Mouse (Mus musculus): Measurements from ENCODE around the gene Lsamp. TPM values are rescaled to one million over a fixed set of nuclear protein-coding genes. Genes with fewer than 3 reads are reported as not detected.

The Lsamp gene
- polyA plus RNA-seq, 1 experiment from 2014 or later, result 1.3 TPM

- Histone ChIP-seq H3K4me1 (replicated peaks; ENCODE audit: control insufficient read depth, insufficient read depth, low read length) (no peaks in the 10 kb centered on the region), H3K4me3 (ENCODE audit: low read depth, low read length) (no peak overlapping the region), H3K4me2 (no peak overlapping the region), H3K9ac (ENCODE audit: low read depth, low read length) (no peak overlapping the region), H3K36me3 (ENCODE audit: control insufficient read depth, insufficient read depth, low read length) (no peaks in the 10 kb centered on the region), H3K27me3 (replicated peaks; ENCODE audit: control insufficient read depth, insufficient read depth, low read length) (no peaks in the 10 kb centered on the region), H3K27ac (ENCODE audit: low read depth, low read length) (no peak overlapping the region), H3K9me3 (ENCODE audit: control insufficient read depth, low read length) (no peaks in the 10 kb centered on the region)
- DNase-seq (ENCODE audit: low spot score), result no peak
- ATAC-seq (replicated peaks; ENCODE audit: low FRiP score), result no peak
These were observed 847.4 kb downstream of the Lsamp start for GRCm38 (mm10) chr16:40831536-40831935.

- no peak overlapping the region for H3K27ac ChIP-seq (ENCODE audit: low read depth, low read length)
- no peak for ATAC-seq (replicated peaks; ENCODE audit: low FRiP score)
These were observed 857.6 kb downstream of the Lsamp start for GRCm38 (mm10) chr16:40841765-40842164.

DNA sequence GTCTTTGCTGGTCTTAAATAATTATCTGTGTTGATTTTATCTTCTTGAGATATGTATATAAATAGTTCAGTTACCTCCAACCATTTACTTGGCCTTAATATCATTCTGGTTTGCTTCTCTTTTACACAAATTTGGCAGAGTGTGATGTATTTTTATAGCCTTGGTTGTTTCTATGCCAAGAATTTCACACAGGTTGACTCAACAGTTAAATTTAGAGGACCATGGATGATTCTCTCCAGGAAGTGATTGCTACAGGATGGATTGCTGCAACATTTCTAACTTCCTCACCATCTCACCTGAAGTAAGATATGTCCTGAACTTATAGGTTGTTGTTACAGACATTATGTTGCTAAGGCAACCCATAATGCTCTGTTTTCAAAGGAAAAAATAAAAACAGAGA is 882.6 kb downstream of the Lsamp start:
- Histone ChIP-seq H3K36me3 (ENCODE audit: control insufficient read depth, insufficient read depth, low read length) (no peaks in the 10 kb centered on the region), H3K4me2 (no peak overlapping the region), H3K27ac (ENCODE audit: low read depth, low read length) (no peak overlapping the region), H3K4me3 (ENCODE audit: low read depth, low read length) (no peak overlapping the region), H3K9ac (ENCODE audit: low read depth, low read length) (no peak overlapping the region), H3K9me3 (ENCODE audit: control insufficient read depth, low read length) (no peaks in the 10 kb centered on the region), H3K4me1 (replicated peaks; ENCODE audit: control insufficient read depth, insufficient read depth, low read length) (no peaks in the 10 kb centered on the region), H3K27me3 (replicated peaks; ENCODE audit: control insufficient read depth, insufficient read depth, low read length) (no peaks in the 10 kb centered on the region)
- ATAC-seq (replicated peaks; ENCODE audit: low FRiP score) (no peak), DNase-seq (ENCODE audit: low spot score) (no peak)

More at GRCm38 (mm10) chr16:40841765-40842164, 857.6 kb downstream of the Lsamp start:
- WGBS, result 66% methylated on average over 1 of the region's 1 CpGs
- no peak for DNase-seq (ENCODE audit: low spot score)
- no peak overlapping the region for H3K9ac ChIP-seq (ENCODE audit: low read depth, low read length)
- no peaks in the 10 kb centered on the region for H3K36me3 ChIP-seq (ENCODE audit: control insufficient read depth, insufficient read depth, low read length)
- no peak overlapping the region for H3K4me2 ChIP-seq
- no peaks in the 10 kb centered on the region for H3K27me3 ChIP-seq (replicated peaks; ENCODE audit: control insufficient read depth, insufficient read depth, low read length)
- no peak overlapping the region for H3K4me3 ChIP-seq (ENCODE audit: low read depth, low read length)
- H3K4me1 ChIP-seq (replicated peaks; ENCODE audit: control insufficient read depth, insufficient read depth, low read length), result no peaks in the 10 kb centered on the region
- H3K9me3 ChIP-seq (ENCODE audit: control insufficient read depth, low read length), result no peaks in the 10 kb centered on the region

DNA sequence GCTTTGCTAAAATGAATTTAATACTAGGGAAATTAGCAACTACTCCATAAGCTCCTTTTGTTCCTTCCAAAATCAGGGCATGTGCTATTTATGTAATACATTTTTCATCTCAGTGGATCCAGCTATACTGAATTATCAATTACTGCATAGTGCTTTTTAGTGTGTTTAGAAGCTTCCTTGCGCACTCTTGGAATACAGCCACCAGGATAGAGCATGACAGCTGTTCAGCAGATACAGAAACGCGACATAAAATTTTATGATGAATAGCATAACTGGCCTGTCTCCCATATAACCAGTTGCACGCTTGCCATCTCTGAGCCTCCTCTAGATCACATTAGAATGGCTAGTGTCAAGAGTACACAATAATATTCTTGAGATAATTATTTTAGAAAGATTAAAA is 894.1 kb downstream of the Lsamp start:
- ATAC-seq (replicated peaks; ENCODE audit: low FRiP score) (no peak), DNase-seq (ENCODE audit: low spot score) (no peak)
- Histone ChIP-seq H3K27ac (ENCODE audit: low read depth, low read length) (no peak overlapping the region), H3K36me3 (ENCODE audit: control insufficient read depth, insufficient read depth, low read length) (no peaks in the 10 kb centered on the region), H3K4me3 (ENCODE audit: low read depth, low read length) (no peak overlapping the region), H3K27me3 (replicated peaks; ENCODE audit: control insufficient read depth, insufficient read depth, low read length) (no peaks in the 10 kb centered on the region), H3K9ac (ENCODE audit: low read depth, low read length) (no peak overlapping the region), H3K4me2 (no peak overlapping the region), H3K9me3 (ENCODE audit: control insufficient read depth, low read length) (no peaks in the 10 kb centered on the region), H3K4me1 (replicated peaks; ENCODE audit: control insufficient read depth, insufficient read depth, low read length) (no peaks in the 10 kb centered on the region)
- 84% methylated on average over 4 of the region's 4 CpGs for WGBS

DNA sequence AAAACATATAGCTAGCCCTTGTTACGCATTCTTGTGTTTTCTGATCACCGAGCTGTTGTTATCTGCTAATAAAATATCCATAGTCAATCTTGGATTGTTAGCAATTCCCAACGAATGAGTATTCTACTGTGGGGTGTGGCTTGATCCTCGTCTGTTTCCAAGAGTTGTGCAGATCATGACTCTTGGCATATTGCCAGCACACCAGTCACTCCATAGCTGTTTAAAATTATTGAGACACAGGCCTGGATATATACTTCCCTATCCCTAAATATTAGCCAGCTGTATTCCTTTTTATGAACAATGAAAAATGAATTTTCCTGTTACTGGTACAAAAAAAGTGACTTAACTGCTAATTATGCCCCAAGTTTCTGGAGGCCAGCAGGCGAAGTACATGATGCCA is 897.8 kb downstream of the Lsamp start:
- DNase-seq (ENCODE audit: low spot score), result no peak
- no peaks in the 10 kb centered on the region for H3K9me3 ChIP-seq (ENCODE audit: control insufficient read depth, low read length)
- no peak overlapping the region for H3K27ac ChIP-seq (ENCODE audit: low read depth, low read length)
- no peak for ATAC-seq (replicated peaks; ENCODE audit: low FRiP score)
- H3K4me2 ChIP-seq, result no peak overlapping the region
- no peaks in the 10 kb centered on the region for H3K36me3 ChIP-seq (ENCODE audit: control insufficient read depth, insufficient read depth, low read length)
- WGBS, result 70% methylated on average over 5 of the region's 5 CpGs
- H3K4me3 ChIP-seq (ENCODE audit: low read depth, low read length), result no peak overlapping the region
- H3K4me1 ChIP-seq (replicated peaks; ENCODE audit: control insufficient read depth, insufficient read depth, low read length), result no peaks in the 10 kb centered on the region
- no peak overlapping the region for H3K9ac ChIP-seq (ENCODE audit: low read depth, low read length)
- no peaks in the 10 kb centered on the region for H3K27me3 ChIP-seq (replicated peaks; ENCODE audit: control insufficient read depth, insufficient read depth, low read length)

DNA sequence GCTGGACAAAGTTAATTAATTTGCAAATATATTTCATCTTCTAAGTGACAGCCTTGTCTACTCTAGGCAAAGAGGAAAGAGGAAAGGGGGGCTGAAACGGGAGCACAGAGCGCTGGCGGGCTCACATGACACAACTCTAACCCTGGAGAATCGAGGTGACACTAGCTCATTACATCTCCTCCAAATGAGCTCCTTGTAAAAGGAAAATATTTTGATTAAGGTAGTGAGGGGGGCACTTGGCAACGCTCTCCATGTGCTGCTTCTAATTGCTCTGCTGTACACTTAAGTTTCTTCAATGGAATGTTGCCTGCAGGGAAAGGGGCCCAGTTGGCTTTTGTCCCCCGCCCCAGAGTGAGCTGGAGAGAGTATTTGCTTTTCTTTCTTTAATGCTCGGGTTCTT is 907.2 kb downstream of the Lsamp start:
- Histone ChIP-seq H3K4me1 (replicated peaks; ENCODE audit: control insufficient read depth, insufficient read depth, low read length) (no peaks in the 10 kb centered on the region), H3K4me2 (no peak overlapping the region), H3K9ac (ENCODE audit: low read depth, low read length) (no peak overlapping the region), H3K27me3 (replicated peaks; ENCODE audit: control insufficient read depth, insufficient read depth, low read length) (no peaks in the 10 kb centered on the region), H3K27ac (ENCODE audit: low read depth, low read length) (no peak overlapping the region), H3K36me3 (ENCODE audit: control insufficient read depth, insufficient read depth, low read length) (no peaks in the 10 kb centered on the region), H3K9me3 (ENCODE audit: control insufficient read depth, low read length) (no peaks in the 10 kb centered on the region), H3K4me3 (ENCODE audit: low read depth, low read length) (no peak overlapping the region)
- WGBS, result 42% methylated on average over 7 of the region's 7 CpGs
- ATAC-seq (replicated peaks; ENCODE audit: low FRiP score) (no peak), DNase-seq (ENCODE audit: low spot score) (no peak)

DNA sequence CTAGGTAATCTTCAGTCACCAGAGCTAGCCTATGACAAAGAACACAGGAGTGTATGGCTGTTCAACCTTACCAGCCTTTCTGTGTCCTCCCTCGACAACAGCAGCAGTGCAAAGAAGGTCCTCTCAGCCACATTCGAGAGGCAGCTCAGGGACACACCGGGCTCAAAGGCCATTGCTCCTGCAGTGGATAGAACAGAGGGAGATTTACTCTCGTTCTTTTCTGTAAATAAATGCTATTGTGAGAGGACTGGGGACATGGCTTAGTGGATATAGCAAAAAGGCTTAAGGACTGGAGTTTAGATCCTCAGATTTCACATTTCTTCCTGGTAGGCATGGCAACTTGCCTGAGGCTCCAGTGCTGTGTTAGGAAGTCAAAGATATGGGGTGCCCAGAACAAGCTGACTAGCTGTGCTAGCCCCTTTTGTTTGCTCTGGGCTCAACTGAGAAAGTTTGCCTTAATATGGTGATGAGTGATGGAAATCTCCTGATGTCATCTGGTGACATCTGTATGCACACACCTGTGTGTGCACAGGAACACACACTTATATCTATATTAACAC is 913.7 kb downstream of the Lsamp start:
- Histone ChIP-seq H3K4me3 (ENCODE audit: low read depth, low read length) (no peak overlapping the region), H3K27ac (ENCODE audit: low read depth, low read length) (no peak overlapping the region), H3K27me3 (replicated peaks; ENCODE audit: control insufficient read depth, insufficient read depth, low read length) (no peaks in the 10 kb centered on the region), H3K4me1 (replicated peaks; ENCODE audit: control insufficient read depth, insufficient read depth, low read length) (no peaks in the 10 kb centered on the region), H3K4me2 (no peak overlapping the region), H3K36me3 (ENCODE audit: control insufficient read depth, insufficient read depth, low read length) (no peaks in the 10 kb centered on the region), H3K9ac (ENCODE audit: low read depth, low read length) (no peak overlapping the region), H3K9me3 (ENCODE audit: control insufficient read depth, low read length) (no peaks in the 10 kb centered on the region)
- no peak for ATAC-seq (replicated peaks; ENCODE audit: low FRiP score)
- whole genome bisulfite sequencing, result 68% methylated on average over 4 of the region's 4 CpGs
- DNase-seq (ENCODE audit: low spot score), result no peak

DNA sequence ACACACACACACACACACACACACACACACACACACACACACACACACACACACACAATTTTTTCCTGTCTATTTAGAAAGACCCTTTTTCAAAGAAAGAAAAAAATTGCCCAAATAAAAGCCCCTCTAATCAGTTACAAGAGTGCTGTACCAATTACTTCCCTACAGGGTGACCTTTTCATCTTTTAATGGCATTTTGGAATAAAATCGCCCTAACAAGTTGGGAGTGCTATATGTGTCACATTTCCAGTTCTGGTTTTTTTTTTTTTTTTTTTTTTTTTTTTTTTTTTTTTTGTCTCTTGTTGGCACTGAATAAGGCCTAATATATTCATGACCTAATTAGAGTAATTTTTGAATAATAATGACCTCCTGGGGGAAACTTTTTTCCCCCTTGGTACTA is 923.7 kb downstream of the Lsamp start:
- H3K27ac ChIP-seq (ENCODE audit: low read depth, low read length), result no peak overlapping the region
- H3K4me2 ChIP-seq, result no peak overlapping the region
- no peaks in the 10 kb centered on the region for H3K36me3 ChIP-seq (ENCODE audit: control insufficient read depth, insufficient read depth, low read length)
- H3K4me3 ChIP-seq (ENCODE audit: low read depth, low read length), result no peak overlapping the region
- 75% methylated on average over 1 of the region's 1 CpGs for WGBS
- no peaks in the 10 kb centered on the region for H3K4me1 ChIP-seq (replicated peaks; ENCODE audit: control insufficient read depth, insufficient read depth, low read length)
- DNase-seq (ENCODE audit: low spot score) (no peak), ATAC-seq (replicated peaks; ENCODE audit: low FRiP score) (no peak)
- no peaks in the 10 kb centered on the region for H3K27me3 ChIP-seq (replicated peaks; ENCODE audit: control insufficient read depth, insufficient read depth, low read length)
- H3K9me3 ChIP-seq (ENCODE audit: control insufficient read depth, low read length), result no peaks in the 10 kb centered on the region
- no peak overlapping the region for H3K9ac ChIP-seq (ENCODE audit: low read depth, low read length)

DNA sequence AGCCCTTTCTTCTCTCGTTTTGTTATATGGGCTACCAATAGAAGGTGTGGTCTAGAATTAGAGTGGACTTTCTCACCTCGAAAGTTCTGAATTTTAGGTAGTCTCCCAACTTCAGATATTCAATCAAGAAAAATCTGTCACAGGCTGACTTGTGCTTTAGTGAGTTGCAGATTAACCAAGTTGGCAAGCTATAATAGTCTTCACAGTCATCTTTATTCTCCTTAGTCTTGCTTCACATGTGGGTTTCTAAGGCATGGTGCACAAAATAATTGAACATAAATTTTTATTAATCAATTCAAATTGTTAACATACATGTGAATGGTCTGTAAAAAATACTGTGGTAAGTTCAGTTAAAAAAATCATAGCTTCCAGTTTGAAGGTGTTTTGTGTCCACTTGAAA is 930.0 kb downstream of the Lsamp start:
- ATAC-seq (replicated peaks; ENCODE audit: low FRiP score) (no peak), DNase-seq (ENCODE audit: low spot score) (no peak)
- H3K4me3 ChIP-seq (ENCODE audit: low read depth, low read length), result no peak overlapping the region
- no peak overlapping the region for H3K4me2 ChIP-seq
- no peaks in the 10 kb centered on the region for H3K27me3 ChIP-seq (replicated peaks; ENCODE audit: control insufficient read depth, insufficient read depth, low read length)
- WGBS, result 79% methylated on average over 2 of the region's 2 CpGs
- no peaks in the 10 kb centered on the region for H3K4me1 ChIP-seq (replicated peaks; ENCODE audit: control insufficient read depth, insufficient read depth, low read length)
- H3K27ac ChIP-seq (ENCODE audit: low read depth, low read length), result no peak overlapping the region
- H3K36me3 ChIP-seq (ENCODE audit: control insufficient read depth, insufficient read depth, low read length), result no peaks in the 10 kb centered on the region
- H3K9ac ChIP-seq (ENCODE audit: low read depth, low read length), result no peak overlapping the region
- no peaks in the 10 kb centered on the region for H3K9me3 ChIP-seq (ENCODE audit: control insufficient read depth, low read length)
